Mouse (Mus musculus) liver, embryonic 11.5 days (tissue): Measurements from ENCODE around the gene Rcbtb2. TPM values are rescaled to one million over a fixed set of nuclear protein-coding genes. Genes with fewer than 3 reads are reported as not detected.

ENCODE experiments used
- ATAC-seq: fragments of 200-750 bp; cut with Nextera tagmentation; replicated peaks from 2 replicates; pipeline ENCODE4 v1.8.0; 2017; ENCODE audit warnings: moderate number of reproducible peaks, mild to moderate bottlenecking, moderate TSS enrichment, moderate library complexity; ENCODE audit not compliant: low FRiP score
- DNase-seq: peaks from one replicate; pipeline ENCODE4 v3.0.0-alpha.2; 2017; ENCODE audit warnings: low spot score
- H3K27ac ChIP-seq: fragments of 300-500 bp; sonication (generic); 2 replicates; pipeline ENCODE4 v1.5.1; 2014; ENCODE audit warnings: mild to moderate bottlenecking, low read depth, low read length, control low read depth
- H3K27me3 ChIP-seq: fragments of 300-500 bp; sonication (generic); replicated peaks from 2 replicates; pipeline ENCODE4 v1.6.1; 2014; ENCODE audit warnings: low read length, mixed read lengths; ENCODE audit not compliant: control insufficient read depth, insufficient read depth
- H3K36me3 ChIP-seq: fragments of 300-500 bp; sonication (generic); 2 replicates; pipeline ENCODE4 v1.6.1; 2014; ENCODE audit warnings: mild to moderate bottlenecking, low read length, moderate library complexity, mixed read lengths; ENCODE audit not compliant: control insufficient read depth, insufficient read depth
- H3K4me1 ChIP-seq: fragments of 300-500 bp; sonication (generic); replicated peaks from 2 replicates; pipeline ENCODE4 v1.6.1; 2014; ENCODE audit warnings: low read length, mixed read lengths; ENCODE audit not compliant: control insufficient read depth, insufficient read depth
- H3K4me2 ChIP-seq: fragments of 300-500 bp; sonication (generic); 2 replicates; pipeline ENCODE4 v1.6.1; 2014; ENCODE audit warnings: mild to moderate bottlenecking, control low read depth, moderate library complexity
- H3K4me3 ChIP-seq: fragments of 300-500 bp; sonication (generic); 2 replicates; pipeline ENCODE4 v1.5.1; 2014; ENCODE audit warnings: low read depth, low read length, control low read depth
- H3K9ac ChIP-seq: fragments of 300-500 bp; sonication (generic); 2 replicates; pipeline ENCODE4 v1.6.1; 2014; ENCODE audit warnings: low read depth, low read length, control low read depth
- H3K9me3 ChIP-seq: fragments of 300-500 bp; sonication (generic); 2 replicates; pipeline ENCODE4 v1.6.1; 2016; ENCODE audit warnings: low read length, inconsistent platforms, mixed read lengths; ENCODE audit not compliant: control insufficient read depth
- WGBS: fragments of 180-500 bp; shearing (Covaris S2); extraction: QIAGEN DNeasy Blood & Tissue Kit; methylation state at CpG from one replicate; pipeline ENCODE4 v1.1.7; 2014; 5-methylcytosine and 5-hydroxymethylcytosine counted together
- polyA plus RNA-seq: library from polyadenylated mRNA; unstranded; fragments of >200 nt; fragmentation: Nextera tagmentation; extraction: Ambion mirVana; gene quantifications from 2 replicates; pipeline ENCODE4 v1.2.1, GENCODE M21; 2014

Gene Rcbtb2
- polyA plus RNA-seq, 1 experiment from 2014 or later: 56.3 TPM

DNA sequence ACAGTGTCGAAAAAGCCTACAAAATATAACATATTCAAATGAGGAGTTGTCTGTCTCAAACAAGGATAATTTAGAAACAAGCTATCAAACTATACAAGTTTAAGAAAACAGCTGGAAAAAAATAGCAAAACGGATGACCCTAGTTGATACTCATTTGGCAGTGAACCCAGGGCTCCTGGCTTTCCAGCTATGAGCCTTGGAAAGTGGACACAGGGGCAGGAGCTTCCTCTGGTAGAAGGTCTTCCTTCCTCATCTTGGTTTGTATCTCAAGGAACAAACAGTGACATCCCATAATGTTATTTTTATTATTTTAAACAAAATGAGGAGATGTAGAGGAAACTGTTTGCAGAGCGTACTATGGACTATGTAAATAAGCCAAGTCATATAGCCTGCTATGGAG, 25.3 kb downstream of the Rcbtb2 start:
- Histone ChIP-seq H3K9ac (no peak overlapping the region), H3K4me1 (peaks cover 6% of the 10 kb centered on the region; the same call in 1 of the 2 replicates), H3K4me3 (no peak overlapping the region), H3K36me3 (no peaks in the 10 kb centered on the region), H3K4me2 (no peak overlapping the region), H3K27ac (no peak overlapping the region), H3K27me3 (no peaks in the 10 kb centered on the region), H3K9me3 (no peaks in the 10 kb centered on the region)
- DNase-seq (no peak), ATAC-seq (no peak)
- 91% methylated on average over 3 of the region's 3 CpGs for WGBS

DNA sequence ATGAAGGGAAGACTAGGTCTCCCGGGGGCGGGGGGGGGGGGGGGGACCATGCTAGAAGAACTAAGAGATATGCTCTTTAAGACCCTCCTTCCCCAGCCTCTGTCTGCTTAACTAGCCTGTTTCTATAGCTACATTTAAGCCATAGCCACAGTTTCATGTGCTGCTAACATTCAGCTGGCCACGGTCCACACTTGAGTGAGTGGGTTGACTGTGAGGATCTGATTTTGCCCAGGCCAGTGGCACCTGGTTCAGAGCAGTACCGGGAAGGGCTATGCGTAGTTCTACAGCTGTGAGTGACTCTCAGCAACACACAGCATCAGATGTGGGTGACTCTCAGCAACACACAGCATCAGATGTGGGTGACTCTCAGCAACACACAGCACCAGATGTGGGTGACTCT, 38.5 kb downstream of the Rcbtb2 start:
- Histone ChIP-seq H3K27ac (no peak overlapping the region), H3K4me1 (no peaks in the 10 kb centered on the region), H3K9ac (no peak overlapping the region), H3K4me2 (no peak overlapping the region), H3K36me3 (peaks cover 23% of the 10 kb centered on the region), H3K27me3 (no peaks in the 10 kb centered on the region), H3K9me3 (no peaks in the 10 kb centered on the region), H3K4me3 (no peak overlapping the region)
- DNase-seq: no peak
- WGBS: 80% methylated on average over 5 of the region's 5 CpGs
- no peak for ATAC-seq

DNA sequence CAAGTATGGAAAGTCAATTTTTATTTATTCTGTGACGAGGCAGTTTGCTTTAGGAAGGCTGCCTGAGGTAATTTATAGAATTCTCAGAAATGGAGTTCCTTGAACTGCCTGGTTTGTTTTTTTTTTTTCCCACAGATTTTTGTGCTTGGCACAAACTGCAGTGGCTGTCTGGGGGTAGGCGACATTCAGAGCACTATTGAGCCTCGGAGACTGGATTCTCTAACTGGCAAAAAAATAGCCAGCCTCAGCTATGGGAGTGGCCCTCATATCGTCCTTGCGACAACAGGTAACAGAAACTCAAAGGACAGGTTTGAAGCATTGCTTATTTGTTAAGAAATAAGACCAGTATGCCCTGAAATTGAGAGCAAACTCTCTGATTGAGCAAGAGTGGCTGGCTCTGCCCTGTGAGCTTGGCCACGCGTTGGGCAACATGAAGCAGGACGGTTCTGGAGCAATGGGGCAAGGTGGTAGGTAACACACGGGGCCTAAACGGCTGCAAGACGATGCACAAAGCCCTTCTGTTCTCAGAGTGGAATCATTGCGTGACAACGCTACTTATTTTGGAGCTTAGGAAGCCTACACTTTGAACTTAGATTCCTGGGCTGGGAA, 39.5 kb downstream of the Rcbtb2 start:
- no peak for ATAC-seq
- H3K27me3 ChIP-seq: no peaks in the 10 kb centered on the region
- H3K9me3 ChIP-seq: no peaks in the 10 kb centered on the region
- WGBS: 89% methylated on average over 13 of the region's 13 CpGs
- no peaks in the 10 kb centered on the region for H3K4me1 ChIP-seq
- H3K4me2 ChIP-seq: no peak overlapping the region
- peaks cover 25% of the 10 kb centered on the region for H3K36me3 ChIP-seq
- H3K4me3 ChIP-seq: no peak overlapping the region
- no peak overlapping the region for H3K9ac ChIP-seq
- no peak for DNase-seq
- no peak overlapping the region for H3K27ac ChIP-seq

DNA sequence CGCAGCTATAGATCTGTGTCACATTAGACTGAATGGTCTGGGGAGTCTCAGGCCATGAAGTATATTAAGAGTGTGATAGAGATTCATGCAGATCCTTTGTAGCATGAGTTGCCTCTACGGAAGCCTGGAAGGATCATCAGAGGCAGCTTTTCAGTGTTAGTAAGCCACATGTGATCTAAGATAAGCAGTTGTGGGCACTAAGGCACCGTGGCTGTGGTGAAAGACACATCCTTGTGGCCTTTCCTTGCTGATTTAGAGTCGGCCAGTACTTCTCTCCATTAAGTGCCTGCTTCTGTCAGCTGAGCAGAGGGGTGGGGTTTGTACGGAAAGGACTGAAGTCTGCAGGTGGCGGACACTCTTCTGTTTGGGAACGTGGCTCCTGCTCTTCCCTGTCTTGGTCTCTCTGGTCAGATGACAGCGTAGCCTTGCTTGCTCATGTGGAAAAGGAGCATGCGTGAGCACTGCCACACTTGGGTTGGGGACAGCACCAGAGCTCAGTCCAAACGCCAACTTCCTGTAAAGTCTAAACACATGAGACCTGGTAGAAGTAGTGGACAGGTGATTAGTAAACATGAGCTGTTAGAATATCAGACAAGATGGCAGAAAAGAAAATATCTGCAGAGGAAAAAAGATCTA, 40.6 kb downstream of the Rcbtb2 start:
- ATAC-seq (no peak), DNase-seq (no peak)
- Histone ChIP-seq H3K27ac (no peak overlapping the region), H3K36me3 (peaks cover 23% of the 10 kb centered on the region), H3K9ac (no peak overlapping the region), H3K9me3 (no peaks in the 10 kb centered on the region), H3K4me3 (no peak overlapping the region), H3K27me3 (no peaks in the 10 kb centered on the region), H3K4me1 (no peaks in the 10 kb centered on the region), H3K4me2 (no peak overlapping the region)
- 75% methylated on average over 10 of the region's 10 CpGs for WGBS

DNA sequence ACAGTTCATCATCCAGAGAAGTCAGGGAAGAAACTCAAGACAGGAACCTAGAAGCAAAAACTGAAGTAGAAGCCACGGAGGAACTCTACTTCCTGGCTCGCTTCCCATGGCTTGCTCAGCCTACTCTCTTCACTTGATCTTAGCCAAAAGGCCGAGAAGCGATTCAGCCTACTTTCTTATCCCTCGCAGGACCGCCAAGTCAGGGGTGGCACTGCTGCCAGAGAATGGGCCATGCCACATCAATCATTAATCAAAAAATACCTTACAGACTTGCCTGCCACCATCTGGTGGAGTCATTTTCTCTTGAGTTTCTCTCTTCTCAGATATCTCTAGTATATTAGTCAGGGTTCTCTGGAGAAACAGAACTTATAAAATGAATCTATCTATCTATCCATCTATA, 42.3 kb downstream of the Rcbtb2 start:
- Histone ChIP-seq H3K27ac (no peak overlapping the region), H3K4me3 (no peak overlapping the region), H3K9ac (no peak overlapping the region), H3K27me3 (no peaks in the 10 kb centered on the region), H3K36me3 (peaks cover 23% of the 10 kb centered on the region), H3K4me2 (no peak overlapping the region), H3K4me1 (no peaks in the 10 kb centered on the region), H3K9me3 (no peaks in the 10 kb centered on the region)
- ATAC-seq (no peak), DNase-seq (no peak)
- 86% methylated on average over 6 of the region's 6 CpGs for WGBS

DNA sequence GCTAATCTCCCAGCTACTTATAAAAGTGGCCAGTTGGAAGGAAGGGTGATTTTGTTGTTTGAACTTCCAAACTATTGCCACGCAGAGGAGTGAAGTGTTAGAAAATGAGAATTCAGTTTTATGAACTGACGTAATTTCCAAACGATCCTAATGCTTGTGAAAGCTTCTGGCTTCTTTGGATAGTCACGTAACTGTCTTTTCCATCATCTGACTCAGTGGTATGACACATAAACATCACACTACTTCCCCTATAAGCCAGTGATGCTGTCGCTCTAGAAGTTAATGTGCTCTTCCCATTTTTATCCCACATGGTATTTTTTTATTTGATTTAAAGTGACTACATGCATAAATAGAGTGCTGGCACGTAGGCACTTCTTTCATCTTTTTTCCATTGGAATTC, 45.8 kb downstream of the Rcbtb2 start:
- ATAC-seq: no peak
- Histone ChIP-seq H3K4me2 (no peak overlapping the region), H3K27me3 (no peaks in the 10 kb centered on the region), H3K36me3 (peaks cover 11% of the 10 kb centered on the region; the same call in 1 of the 2 replicates), H3K4me3 (no peak overlapping the region), H3K4me1 (no peaks in the 10 kb centered on the region), H3K27ac (no peak overlapping the region), H3K9ac (no peak overlapping the region), H3K9me3 (no peaks in the 10 kb centered on the region)
- WGBS: 90% methylated on average over 6 of the region's 6 CpGs
- no peak for DNase-seq

DNA sequence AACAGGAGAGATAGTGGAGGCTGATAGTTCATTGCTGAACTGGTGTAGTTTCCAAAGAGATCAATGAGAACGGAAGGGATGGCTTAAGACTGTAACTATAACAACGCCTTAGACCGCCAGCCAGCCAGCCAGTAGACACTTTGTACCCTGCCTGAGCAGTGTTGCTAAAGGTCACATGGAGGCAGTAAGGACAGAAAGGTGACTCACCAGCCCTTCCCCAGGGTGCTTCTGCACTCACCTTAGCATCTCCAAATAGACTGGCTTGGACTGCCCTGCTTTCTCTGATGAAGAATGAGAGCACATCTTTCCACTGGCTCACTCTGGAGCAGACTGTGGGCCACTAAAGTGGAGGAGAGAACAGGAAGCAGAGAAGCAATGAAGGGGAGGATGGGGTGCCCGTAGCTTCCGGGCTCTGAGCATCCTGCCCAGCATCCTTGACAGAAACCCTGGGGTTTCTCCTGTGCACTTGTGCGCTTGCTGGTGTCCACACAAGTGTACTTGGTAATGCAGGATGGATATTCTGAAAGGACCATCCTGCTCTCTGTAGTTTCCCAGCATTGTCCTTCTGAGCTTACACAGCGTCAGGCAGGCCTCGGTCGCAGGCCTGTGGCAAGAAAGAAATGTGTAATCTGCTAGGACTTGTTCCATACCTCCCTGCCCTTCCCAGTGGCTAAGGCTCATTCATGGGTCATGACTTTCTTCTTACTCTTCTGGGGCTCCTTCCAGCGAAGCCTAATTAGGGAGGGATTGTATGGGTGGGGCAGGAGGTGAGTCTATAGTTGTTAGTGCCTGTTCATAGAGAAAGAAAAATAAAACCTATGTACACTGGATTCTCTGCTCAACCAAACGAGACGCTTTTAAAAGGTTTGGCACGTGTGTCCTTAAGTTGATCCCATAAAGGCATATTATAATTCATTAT, 47.3 kb downstream of the Rcbtb2 start:
- H3K4me2 ChIP-seq: no peak overlapping the region
- H3K36me3 ChIP-seq: peaks cover 6% of the 10 kb centered on the region; the same call in 1 of the 2 replicates
- no peaks in the 10 kb centered on the region for H3K27me3 ChIP-seq
- H3K9ac ChIP-seq: no peak overlapping the region
- H3K27ac ChIP-seq: no peak overlapping the region
- no peak overlapping the region for H3K4me3 ChIP-seq
- H3K9me3 ChIP-seq: no peaks in the 10 kb centered on the region
- ATAC-seq (no peak), DNase-seq (no peak)
- WGBS: 93% methylated on average over 13 of the region's 13 CpGs
- peaks cover 7% of the 10 kb centered on the region; the same call in 1 of the 2 replicates for H3K4me1 ChIP-seq

DNA sequence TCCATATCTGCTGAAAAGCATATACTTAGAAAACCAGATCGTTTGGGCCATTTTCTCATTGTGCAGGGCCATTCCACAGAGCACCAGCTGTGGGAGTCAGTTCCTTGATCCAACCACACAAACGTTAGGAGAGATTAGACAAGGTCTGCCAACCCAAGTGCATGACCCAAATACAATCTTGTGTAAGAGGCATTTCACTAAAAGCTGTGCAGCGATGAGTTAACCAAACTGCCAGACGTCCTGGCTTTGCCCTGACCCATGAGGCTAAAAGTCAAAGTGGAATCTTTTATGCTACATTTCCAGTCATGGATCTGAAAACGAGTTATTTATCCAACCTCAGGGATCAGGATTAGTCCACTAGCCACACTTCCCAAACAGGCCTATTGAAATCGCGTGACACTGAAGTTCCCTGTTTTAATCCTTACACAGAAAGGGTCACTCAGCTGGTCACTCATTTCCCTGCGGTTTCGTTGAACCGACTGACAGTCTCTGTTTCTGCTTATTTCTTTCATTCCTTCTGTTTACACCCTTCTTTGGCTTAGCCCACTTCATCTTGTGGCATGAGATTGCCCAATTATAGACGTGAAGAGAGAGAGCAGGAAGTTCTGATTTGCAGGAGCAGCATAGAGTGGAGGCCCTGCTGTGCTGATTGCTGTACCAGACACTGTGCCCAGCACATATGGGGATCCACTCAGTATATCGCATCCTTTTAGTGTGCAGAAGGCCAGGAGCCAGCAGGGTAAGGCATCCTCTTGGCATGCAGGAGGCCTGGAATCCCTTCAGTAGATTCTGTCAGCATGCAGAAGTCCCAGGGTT, 49.6 kb downstream of the Rcbtb2 start:
- DNase-seq (no peak), ATAC-seq (no peak)
- Histone ChIP-seq H3K36me3 (peaks cover 5% of the 10 kb centered on the region; the same call in 1 of the 2 replicates), H3K4me2 (no peak overlapping the region), H3K27me3 (no peaks in the 10 kb centered on the region), H3K9ac (no peak overlapping the region), H3K9me3 (no peaks in the 10 kb centered on the region), H3K4me1 (peaks cover 14% of the 10 kb centered on the region), H3K4me3 (no peak overlapping the region), H3K27ac (no peak overlapping the region; the same call in 1 of the 2 replicates)
- WGBS: 73% methylated on average over 12 of the region's 12 CpGs
